Mouse (Mus musculus): ENCODE measurements around the gene Myo18b.

DNA sequence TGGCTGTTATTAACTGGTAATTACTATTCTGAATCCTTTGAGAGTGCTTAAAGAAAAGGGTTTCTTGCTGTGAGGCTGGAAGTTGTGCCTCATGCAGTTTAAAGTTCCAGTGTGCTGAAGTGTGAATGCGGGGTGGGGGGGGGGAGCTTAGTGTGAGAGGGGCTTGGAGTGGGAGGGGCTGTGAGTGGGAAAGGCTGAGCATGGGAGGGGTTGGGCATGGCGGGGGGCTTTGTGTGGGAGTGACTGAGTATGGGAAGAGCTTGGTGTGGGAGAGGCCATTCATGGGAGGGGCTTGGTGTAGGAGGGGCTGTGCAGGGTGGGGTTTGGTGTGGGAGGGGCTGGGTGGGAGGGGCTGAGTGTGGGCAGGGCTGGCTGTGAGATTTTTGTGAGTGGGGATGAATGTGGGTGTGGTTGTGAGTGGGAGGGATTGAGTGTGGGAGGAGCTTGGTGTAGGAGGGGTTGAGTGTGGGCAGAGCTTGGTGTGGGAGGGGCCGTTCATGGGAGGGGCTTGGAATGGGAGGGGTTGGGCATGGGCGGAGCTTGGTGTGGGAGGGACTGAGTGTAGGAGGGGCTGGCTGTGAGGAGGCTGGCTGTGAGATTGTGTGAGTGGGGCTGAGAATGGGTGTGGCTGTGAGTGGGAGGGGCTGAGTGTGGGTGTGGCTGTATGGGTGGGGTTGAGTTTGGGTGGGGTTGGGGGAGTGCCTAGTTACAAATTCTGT lies 208.9 kb downstream of the Myo18b start:
- TF ChIP-seq POLR2A (IDR thresholded peaks at IDR 0.05; ENCODE audit: low read depth, low read length) (no peak), CTCF (IDR thresholded peaks at IDR 0.05; ENCODE audit: borderline replicate concordance, insufficient read depth, low read length) (no peak)

Data from embryonic fibroblast, embryonic 13.5 days (primary cell).